18 mouse cellular contexts compared by ENCODE assay signal in the genomic region with DNA sequence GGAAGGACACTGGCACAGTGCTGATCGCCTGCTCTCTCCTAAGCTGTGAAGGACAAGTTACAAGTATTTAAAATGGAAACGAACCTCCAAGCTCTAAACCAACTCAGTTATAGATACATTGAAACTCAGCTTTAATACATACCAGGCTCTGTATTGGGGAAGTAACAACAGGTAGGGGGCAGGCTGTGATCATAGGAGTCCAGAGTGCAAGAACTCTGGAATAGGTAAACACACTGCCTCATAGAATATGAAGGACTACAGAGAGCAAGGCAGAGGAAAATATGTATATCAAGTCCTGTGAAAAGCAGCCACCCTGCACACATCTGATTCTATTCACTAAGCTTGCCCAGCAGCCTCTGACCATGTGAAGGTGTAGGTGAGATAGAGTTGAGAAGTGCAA.
DNase-seq lines count a peak whose midpoint lies in the region; ATAC-seq and TF ChIP-seq lines count a peak whose summit lies in the region.
"Had no signal": no experiment of that assay in that cellular context is flagged by ENCODE, and none has a peak within 500 bp of the region (broad histone marks: within the 10 kb centered on the region; RNA-seq: fewer than 3 reads in every experiment).

No protein-coding gene starts in this region.

- no peak overlapping the region for H3K4me2 ChIP-seq in midbrain, postnatal 0 days (ENCODE audit: low read depth, low read length, poor library complexity, severe bottlenecking)
- no peak overlapping the region for H3K4me2 ChIP-seq in midbrain, embryonic 15.5 days
- H3K4me2 ChIP-seq: embryonic facial prominence, embryonic 15.5 days; midbrain, embryonic 13.5 days had no signal

- ATAC-seq in midbrain, postnatal 0 days (ENCODE audit: low FRiP score), result no peak
- no peak for ATAC-seq in midbrain, embryonic 15.5 days (replicated peaks)
- ATAC-seq: forebrain, postnatal 0 days; midbrain, embryonic 13.5 days had no signal

- no peak overlapping the region for H3K9ac ChIP-seq in midbrain, postnatal 0 days (replicated peaks; ENCODE audit: low read length, poor library complexity, severe bottlenecking)
- no peak overlapping the region for H3K9ac ChIP-seq in midbrain, embryonic 15.5 days
- H3K9ac ChIP-seq: embryonic facial prominence, embryonic 15.5 days; forebrain, postnatal 0 days; midbrain, embryonic 13.5 days had no signal

- H3K27ac ChIP-seq in heart, embryonic 10.5 days, result no peak overlapping the region
- no peak overlapping the region for H3K27ac ChIP-seq in left cerebral cortex, adult 2 months
- no peak overlapping the region for H3K27ac ChIP-seq in midbrain, postnatal 0 days (ENCODE audit: low read depth, low read length)
- no peak overlapping the region for H3K27ac ChIP-seq in midbrain, embryonic 15.5 days
- H3K27ac ChIP-seq: embryonic facial prominence, embryonic 15.5 days; gastrocnemius, adult 2 months; hindbrain, embryonic 10.5 days; midbrain, embryonic 13.5 days had no signal

- 0 out of 2 replicates have a peak, but pooled peaks cover 5% of the 10 kb centered on the region for H3K4me1 ChIP-seq in heart, embryonic 10.5 days
- H3K4me1 ChIP-seq in midbrain, postnatal 0 days (ENCODE audit: insufficient read depth, low read length), result no peaks in the 10 kb centered on the region
- no peaks in the 10 kb centered on the region for H3K4me1 ChIP-seq in midbrain, embryonic 15.5 days
- H3K4me1 ChIP-seq: hindbrain, embryonic 10.5 days; midbrain, embryonic 13.5 days had no signal

- intact Hi-C loops in left cerebral cortex, adult 2 months (cut with DNase I), result no loop called here

- TF ChIP-seq CTCF in left cerebral cortex, adult 2 months (IDR thresholded peaks at IDR 0.05), result peak; percentile 14
- peak; percentile 52 for TF ChIP-seq CTCF in midbrain, postnatal 0 days (IDR thresholded peaks at IDR 0.05)

- 69% methylated on average over 2 of the region's 2 CpGs for WGBS in heart, embryonic 10.5 days
- WGBS in midbrain, postnatal 0 days, result 91% methylated on average over 2 of the region's 2 CpGs
- 84% methylated on average over 2 of the region's 2 CpGs for WGBS in midbrain, embryonic 15.5 days

- H3K36me3 ChIP-seq in heart, embryonic 10.5 days, result no peaks in the 10 kb centered on the region
- no peaks in the 10 kb centered on the region for H3K36me3 ChIP-seq in midbrain, postnatal 0 days (ENCODE audit: insufficient read depth, low read length)
- H3K36me3 ChIP-seq in midbrain, embryonic 15.5 days (replicated peaks), result no peaks in the 10 kb centered on the region
- H3K36me3 ChIP-seq: embryonic facial prominence, embryonic 15.5 days; hindbrain, embryonic 10.5 days; midbrain, embryonic 13.5 days had no signal

- peak; percentile 54 for DNase-seq in heart, adult 11 months
- DNase-seq in heart, embryonic 10.5 days (ENCODE audit: low spot score), result no peak
- DNase-seq in left cerebral cortex, adult 2 months (ENCODE audit: extremely low spot score in 1 of 2, low spot score in 2 of 2), result no peak
- no peak for DNase-seq in left cerebral cortex, adult 8-10 months (ENCODE audit: low spot score in 2 of 2)
- peak; percentile 16 for DNase-seq in midbrain, postnatal 0 days (ENCODE audit: low spot score)
- no peak for DNase-seq in spleen, postnatal 4 days (ENCODE audit: low spot score in 2 of 2)
- DNase-seq in cerebellum, postnatal 4 days (ENCODE audit: low spot score in 2 of 2), result no peak
- DNase-seq: adrenal gland, adult 8-10 months; cerebellum, adult 11 months; cerebellum, postnatal 14 days; forebrain, postnatal 0 days; gastrocnemius, adult 2 months; kidney, adult 9 months; right cerebral cortex, postnatal 25 days had no signal

- H3K27me3 ChIP-seq in heart, embryonic 10.5 days (ENCODE audit: insufficient read depth, poor library complexity, severe bottlenecking), result no peaks in the 10 kb centered on the region
- H3K27me3 ChIP-seq in midbrain, postnatal 0 days (ENCODE audit: insufficient read depth, low read length), result no peaks in the 10 kb centered on the region
- H3K27me3 ChIP-seq in midbrain, embryonic 15.5 days (replicated peaks), result no peaks in the 10 kb centered on the region
- H3K27me3 ChIP-seq: embryonic facial prominence, embryonic 15.5 days; midbrain, embryonic 13.5 days had no signal

- no peaks in the 10 kb centered on the region for H3K9me3 ChIP-seq in heart, embryonic 10.5 days
- no peaks in the 10 kb centered on the region for H3K9me3 ChIP-seq in midbrain, postnatal 0 days (ENCODE audit: low read length)
- H3K9me3 ChIP-seq in midbrain, embryonic 15.5 days, result no peaks in the 10 kb centered on the region
- H3K9me3 ChIP-seq: embryonic facial prominence, embryonic 15.5 days; hindbrain, embryonic 10.5 days; midbrain, embryonic 13.5 days had no signal

- no peak overlapping the region for H3K4me3 ChIP-seq in heart, embryonic 10.5 days
- no peak overlapping the region for H3K4me3 ChIP-seq in left cerebral cortex, adult 2 months
- no peak overlapping the region for H3K4me3 ChIP-seq in midbrain, postnatal 0 days (ENCODE audit: low read depth, low read length)
- no peak overlapping the region for H3K4me3 ChIP-seq in midbrain, embryonic 15.5 days
- H3K4me3 ChIP-seq: embryonic facial prominence, embryonic 15.5 days; gastrocnemius, adult 2 months; hindbrain, embryonic 10.5 days; midbrain, embryonic 13.5 days had no signal

Comparison
In these comparisons a context has a peak if more than half of its experiments do, and no peak if none do; other contexts are left out.
1. DNase-seq: peak in heart, adult 11 months (single experiment) and midbrain, postnatal 0 days (single experiment); none in heart, embryonic 10.5 days (single experiment), left cerebral cortex, adult 2 months (0 of 2), left cerebral cortex, adult 8-10 months (0 of 2), spleen, postnatal 4 days (0 of 2) and cerebellum, postnatal 4 days (0 of 2).